Comparison of ENCODE assay signal across 10 mouse cellular contexts in genomic region chr10:93429141-93429911, GRCm38 (mm10). TPM values are rescaled to one million over a fixed set of nuclear protein-coding genes. Genes with fewer than 3 reads are reported as not detected.
DNase-seq lines count a peak whose midpoint lies in the region; TF ChIP-seq lines count a peak whose summit lies in the region.
"Had no signal": no experiment of that assay in that cellular context is flagged by ENCODE, and none has a peak within 500 bp of the region (broad histone marks: within the 10 kb centered on the region; RNA-seq: fewer than 3 reads in every experiment).

No protein-coding gene starts in this region.

- no peak overlapping the region for H3K27ac ChIP-seq in CH12.LX (ENCODE audit: insufficient read depth, low read depth)

- TF ChIP-seq CTCF in CH12.LX (conservative IDR thresholded peaks at IDR 0.05 in 1 of 2, IDR thresholded peaks at IDR 0.05 in 1 of 2; ENCODE audit: low read depth in 2 of 2, low read length in 2 of 2): peak; percentile 58 to 89

- H3K36me3 ChIP-seq in CH12.LX (replicated peaks in 1 of 2; ENCODE audit: control insufficient read depth in 1 of 2, insufficient read depth in 1 of 2, low read length in 1 of 2): no peaks in the 10 kb centered on the region

- peak; percentile 95 for TF ChIP-seq RAD21 in CH12.LX (IDR thresholded peaks at IDR 0.05; ENCODE audit: low read depth, low read length)

- 0 out of 2 replicates have a peak, but pooled peaks have one; percentile 11 for TF ChIP-seq EP300 in CH12.LX (IDR thresholded peaks at IDR 0.05; ENCODE audit: low read length)

- H3K9ac ChIP-seq in CH12.LX (ENCODE audit: insufficient read depth, low read depth): no peak overlapping the region

- no peak for TF ChIP-seq POLR2A in CH12.LX (IDR thresholded peaks at IDR 0.05; ENCODE audit: low read depth, low read length)

- peaks cover 10 to 40% of the 10 kb centered on the region in 2 experiments for H3K4me1 ChIP-seq in CH12.LX (ENCODE audit: control insufficient read depth in 1 of 2, insufficient read depth in 2 of 2)

- H3K9me3 ChIP-seq in CH12.LX (replicated peaks; ENCODE audit: low read length): no peaks in the 10 kb centered on the region

- in situ Hi-C loops in CH12.LX (cut with MboI; ENCODE audit: low pct_ligation_motif_present, low pct_unique_long_range_greater_than_20kb, low sequenced_read_pairs): loop anchor here (10.0 kb wide), 2 partner anchors 265 to 355 kb away; partner anchors contain the start of gene Cdk17

- DNase-seq in kidney, adult 9 months: peak; percentile 33
- no peak for DNase-seq in kidney, postnatal 4 days
- peak; percentile 92 for DNase-seq in 416B (ENCODE audit: low read depth)
- peak; percentile 81 for DNase-seq in CH12.LX (ENCODE audit: extremely low read depth)
- DNase-seq in embryo, embryonic 11 days: peak; percentile 65
- DNase-seq in c-Kit-positive CD71-positive TER-119-positive erythroid progenitor cells, embryonic 14.5 days (ENCODE audit: low spot score): no peak
- no peak for DNase-seq in right cerebral cortex, postnatal 4 days
- DNase-seq in ovary, postnatal 10 days (ENCODE audit: low spot score): no peak
- DNase-seq: adrenal gland, postnatal 10 days; heart, postnatal 10 days had no signal

- dilution Hi-C loops in CH12.LX (cut with MboI; ENCODE audit: extremely low pct_ligation_motif_present, extremely low pct_unique_long_range_greater_than_20kb, low sequenced_read_pairs): no loop called here

- H3K4me3 ChIP-seq in CH12.LX (replicated peaks in 1 of 3; ENCODE audit: low read depth in 2 of 3, low read length in 2 of 3, poor library complexity in 1 of 3): no peak overlapping the region

- no peak overlapping the region for H3K4me2 ChIP-seq in CH12.LX (ENCODE audit: insufficient read depth, low read depth, poor library complexity, severe bottlenecking)

- no peaks in the 10 kb centered on the region for H3K79me2 ChIP-seq in CH12.LX (replicated peaks; ENCODE audit: control insufficient read depth, extremely low read depth, insufficient read depth, poor library complexity, severe bottlenecking)

- H3K27me3 ChIP-seq in CH12.LX (replicated peaks): no peaks in the 10 kb centered on the region

TF ChIP-seq in CH12.LX, 34 proteins besides CTCF, POLR2A, EP300 and RAD21:
- TF ChIP-seq TCF12 (IDR thresholded peaks at IDR 0.05; ENCODE audit: low read depth, low read length) (peak; percentile 39; the same call in 1 of the 2 replicates), SIN3A (IDR thresholded peaks at IDR 0.05; ENCODE audit: low read length) (no peak), ELF1 (IDR thresholded peaks at IDR 0.05; ENCODE audit: low read depth, low read length) (peak; percentile 30; the same call in 1 of the 2 replicates), ZC3H11A (IDR thresholded peaks at IDR 0.05; ENCODE audit: low read depth, low read length) (peak; percentile 88), GABPA (IDR thresholded peaks at IDR 0.05; ENCODE audit: insufficient replicate concordance, low read depth, low read length) (no peak), MAFK (IDR thresholded peaks at IDR 0.05; ENCODE audit: insufficient replicate concordance, low read length) (no peak), MYC (IDR thresholded peaks at IDR 0.05; ENCODE audit: low read depth, low read length) (0 out of 2 replicates have a peak, but pooled peaks have one; percentile 39), HCFC1 (IDR thresholded peaks at IDR 0.05; ENCODE audit: low read depth, low read length) (no peak), NRF1 (IDR thresholded peaks at IDR 0.05; ENCODE audit: low read depth, low read length) (no peak), PAX5 (IDR thresholded peaks at IDR 0.05; ENCODE audit: low read length) (no peak), MEF2A (IDR thresholded peaks at IDR 0.05; ENCODE audit: borderline replicate concordance, low read depth, low read length) (0 out of 2 replicates have a peak, but pooled peaks have one; percentile 12), SMC3 (IDR thresholded peaks at IDR 0.05; ENCODE audit: low read depth, low read length) (peak; percentile 91), ZMIZ1 (IDR thresholded peaks at IDR 0.05; ENCODE audit: low read depth, low read length) (no peak), CHD1 (IDR thresholded peaks at IDR 0.05; ENCODE audit: low read depth, low read length) (no peak), UBTF (IDR thresholded peaks at IDR 0.05; ENCODE audit: low read depth, low read length) (no peak), ETS1 (conservative IDR thresholded peaks at IDR 0.05; ENCODE audit: low read depth, low read length) (no peak), BHLHE40 (IDR thresholded peaks at IDR 0.05; ENCODE audit: low read depth, low read length) (no peak), MXI1 (IDR thresholded peaks at IDR 0.05; ENCODE audit: low read depth, low read length) (no peak), POLR2AphosphoS2 (IDR thresholded peaks at IDR 0.05; ENCODE audit: low read depth, low read length) (no peak), KAT2A (IDR thresholded peaks at IDR 0.05; ENCODE audit: insufficient replicate concordance, low read length) (no peak), E2F4 (IDR thresholded peaks at IDR 0.05; ENCODE audit: insufficient replicate concordance, low read depth, low read length) (no peak), USF1 (IDR thresholded peaks at IDR 0.05; ENCODE audit: low read depth, low read length) (no peak), CHD2 (IDR thresholded peaks at IDR 0.05; ENCODE audit: low read length) (no peak), JUN (IDR thresholded peaks at IDR 0.05; ENCODE audit: insufficient read depth, low read depth, low read length) (no peak), NELFE (IDR thresholded peaks at IDR 0.05; ENCODE audit: low read depth, low read length) (0 out of 2 replicates have a peak, but pooled peaks have one; percentile 25), MAX (IDR thresholded peaks at IDR 0.05; ENCODE audit: low read length) (no peak), JUND (conservative IDR thresholded peaks at IDR 0.05; ENCODE audit: low read depth, low read length) (0 out of 2 replicates have a peak, but pooled peaks have one; percentile 25), TBP (conservative IDR thresholded peaks at IDR 0.05; ENCODE audit: low read depth, low read length) (0 out of 2 replicates have a peak, but pooled peaks have one; percentile 16), ZKSCAN1 (IDR thresholded peaks at IDR 0.05; ENCODE audit: borderline replicate concordance, low read depth, low read length) (peak; percentile 15; the same call in 1 of the 2 replicates), MAZ (IDR thresholded peaks at IDR 0.05; ENCODE audit: low read depth, low read length) (no peak), RCOR1 (conservative IDR thresholded peaks at IDR 0.05; ENCODE audit: low read depth, low read length) (no peak), IRF4 (IDR thresholded peaks at IDR 0.05; ENCODE audit: low read depth, low read length) (0 out of 2 replicates have a peak, but pooled peaks have one; percentile 15), ZNF384 (IDR thresholded peaks at IDR 0.05; ENCODE audit: low read depth, low read length) (no peak), USF2 (conservative IDR thresholded peaks at IDR 0.05; ENCODE audit: low read depth, low read length) (no peak)

RNA-seq across cellular contexts. Expression of gene Lta4h, which starts 23.9 kb away (rescaled TPM):
- total RNA-seq in CH12.LX (2012; rRNA removed) (118 and 120 TPM in 2 replicates), CH12.LX (2014; rRNA removed) (155 and 160 TPM in 2 replicates)
- polyA plus RNA-seq in CH12.LX (2012; ENCODE audit: insufficient read length, low read depth): 99.6 and 104 TPM in 2 replicates

RNA-seq across cellular contexts. Expression of gene Hal, which starts 59.2 kb away (rescaled TPM):
- total RNA-seq in CH12.LX (2012; rRNA removed): 0.76 TPM in 2 replicates
- total RNA-seq in CH12.LX (2014; rRNA removed): 0.26 TPM in 1 of 2 replicates, not detected in the other
- polyA plus RNA-seq in CH12.LX (2012; ENCODE audit: insufficient read length, low read depth): 0.29 TPM in 1 of 2 replicates, not detected in the other
- total RNA-seq: heart, postnatal 10 days had no signal

Comparison
In these comparisons a context has a peak if more than half of its experiments do, and no peak if none do; other contexts are left out.
1. DNase-seq: peak in kidney, adult 9 months (single experiment), 416B (single experiment), CH12.LX (single experiment) and embryo, embryonic 11 days (single experiment); none in kidney, postnatal 4 days (0 of 2), c-Kit-positive CD71-positive TER-119-positive erythroid progenitor cells, embryonic 14.5 days (single experiment), right cerebral cortex, postnatal 4 days (single experiment) and ovary, postnatal 10 days (single experiment).